Mouse (Mus musculus) embryonic fibroblast, embryonic 13.5 days (primary cell): ENCODE measurements around the gene H2-M10.6.
"Not testable (repeated sequence)": the region's sequence is repeated elsewhere in the genome, so short reads cannot be mapped to it uniquely, and the experiment has no call there.

Experiments
- CTCF ChIP-seq: IDR thresholded peaks from 2 replicates; pipeline ENCODE4 v1.5.1; 2011; ENCODE audit warnings: mild to moderate bottlenecking, control low read depth, low read length, moderate library complexity, borderline replicate concordance; ENCODE audit not compliant: insufficient read depth
- POLR2A ChIP-seq: IDR thresholded peaks from 2 replicates; pipeline ENCODE4 v1.6.1; 2011; ENCODE audit warnings: low read depth, mild to moderate bottlenecking, control low read depth, low read length, moderate library complexity

- not testable (repeated sequence) for TF ChIP-seq CTCF, POLR2A
Measured at GRCm38 (mm10) chr17:36765403-36765802, 46.6 kb upstream of the H2-M10.6 start.
